Mouse (Mus musculus): Measurements from ENCODE around the gene Amotl2.

Gene Amotl2

GRCm38 (mm10) chr9:102770190-102770589, 53.7 kb downstream of the Amotl2 start:
- in situ Hi-C loops (cut with MboI, MseI), result no loop called here

- in situ Hi-C loops (cut with MboI, MseI), result no loop called here
These were observed 54.9 kb downstream of the Amotl2 start for GRCm38 (mm10) chr9:102771308-102771895.

- in situ Hi-C loops (cut with MboI, MseI), result loop anchor here (5.0 kb wide), 2 partner anchors 61 to 151 kb away; partner anchors contain the start of genes Amotl2, Anapc13 and Cep63
These were observed 61.4 kb downstream of the Amotl2 start for GRCm38 (mm10) chr9:102777631-102778591.

DNA sequence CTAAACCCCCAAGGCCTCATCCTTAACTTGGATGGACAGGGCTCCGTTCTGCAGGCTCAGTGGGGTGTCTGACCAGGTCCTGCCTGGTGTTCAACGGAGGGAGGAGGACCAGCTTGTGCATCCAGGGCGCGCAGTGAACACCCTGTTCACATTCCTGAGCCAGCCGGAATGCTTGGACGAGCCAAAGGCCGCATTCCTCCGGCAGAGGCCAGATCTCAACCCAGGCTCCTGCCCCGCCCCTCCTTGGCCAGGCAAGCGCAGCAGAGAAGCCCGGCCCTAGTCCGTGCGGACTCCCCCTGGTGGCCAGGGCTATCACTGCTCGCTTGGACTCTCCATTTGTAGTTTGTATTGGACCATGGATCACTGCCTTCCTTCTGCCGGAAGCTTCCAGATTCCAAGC, 63.0 kb downstream of the Amotl2 start:
- in situ Hi-C loops (cut with MboI, MseI), result loop anchor here (5.0 kb wide), 2 partner anchors 62 to 152 kb away; partner anchors contain the start of genes Amotl2, Anapc13 and Cep63

Data from regulatory T cell (primary cell).